Mouse (Mus musculus) hindlimb bud, embryonic 11.5 days (tissue): ENCODE measurements around the gene Tssc4.

ENCODE experiments used
- DNase-seq: peaks from one replicate; pipeline ENCODE4 v3.0.0-alpha.2; 2012; ENCODE audit warnings: low read depth, low spot score; ENCODE audit errors: extremely low spot score

The Tssc4 gene

DNA sequence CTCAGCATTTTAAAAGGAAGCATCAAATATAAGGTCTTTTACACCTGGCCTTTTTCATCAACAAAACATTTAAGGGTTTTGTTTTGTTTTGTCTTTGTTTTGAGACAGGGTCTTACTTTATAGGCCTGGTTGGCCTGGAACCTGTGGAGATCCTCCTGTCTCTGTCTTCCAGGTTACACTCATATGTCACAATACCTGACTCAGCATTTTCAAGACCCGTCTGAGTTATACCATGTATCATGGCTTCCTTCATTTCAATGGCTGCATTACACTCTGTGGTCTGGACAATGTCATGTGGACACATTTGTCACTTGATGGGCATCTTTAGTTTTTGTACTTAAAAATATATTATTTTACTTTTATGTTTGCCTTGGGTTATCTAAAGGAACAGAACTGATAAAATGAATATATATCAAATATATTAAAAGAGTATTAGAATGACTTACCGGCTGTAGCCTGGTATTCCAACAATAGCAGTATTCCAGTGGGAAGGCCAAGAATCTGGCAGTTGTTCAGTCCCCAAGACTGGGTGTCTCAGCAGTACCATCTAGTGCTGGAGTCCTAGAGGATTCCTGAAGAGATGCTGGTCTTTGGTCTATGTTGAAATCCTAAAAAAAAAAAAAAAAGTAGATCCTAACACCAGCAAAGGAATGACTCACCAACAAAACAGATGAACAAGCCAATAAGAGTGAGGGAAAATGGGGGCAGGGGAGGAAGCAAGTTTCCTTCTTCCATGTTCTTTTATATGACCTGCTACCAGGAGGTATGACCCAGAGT, 24.8 kb upstream of the Tssc4 start:
- DNase-seq = no peak

DNA sequence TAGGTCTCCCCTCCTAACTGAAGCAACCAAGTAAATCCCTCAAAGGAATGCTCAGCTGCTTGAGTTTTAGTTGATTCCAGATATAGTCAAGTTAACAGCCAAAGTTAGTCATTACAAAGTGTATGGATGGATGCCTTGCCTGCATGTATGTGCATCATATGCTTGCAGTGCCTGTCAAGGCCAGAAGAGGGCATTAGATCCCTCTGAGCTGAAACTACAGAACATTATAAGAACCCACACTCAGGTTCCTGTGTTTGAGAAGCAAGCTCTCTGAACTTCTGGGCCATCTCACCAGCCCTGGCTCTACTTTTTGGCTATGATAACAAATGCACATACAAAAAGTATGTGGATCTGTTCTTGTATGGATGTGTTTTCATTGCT, 24.2 kb upstream of the Tssc4 start:
- no peak for DNase-seq

GRCm38 (mm10) chr7:143046358-143046757, 22.7 kb upstream of the Tssc4 start:
- no peak for DNase-seq

DNA sequence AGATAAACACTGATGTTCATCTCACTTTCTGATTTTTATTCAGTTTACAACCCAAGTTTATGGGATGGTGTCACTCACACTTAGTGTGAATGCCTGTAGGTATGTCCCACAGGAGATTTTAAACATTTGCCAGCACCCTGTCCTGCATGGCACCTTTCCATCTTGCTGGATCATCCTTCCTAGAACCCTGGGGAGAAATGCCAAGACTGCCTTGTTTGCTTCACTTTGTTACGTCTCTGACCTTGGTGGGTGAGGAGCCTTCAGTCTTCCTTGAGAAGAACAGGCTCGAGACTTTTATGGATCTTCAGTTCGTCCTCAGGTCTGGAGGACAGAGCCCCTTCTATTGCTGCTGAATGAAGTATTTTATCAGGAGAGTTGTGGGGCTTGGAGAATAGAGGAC, 19.7 kb upstream of the Tssc4 start:
- DNase-seq = no peak

GRCm38 (mm10) chr7:143049841-143050816, 18.9 kb upstream of the Tssc4 start:
- no peak for DNase-seq

DNA sequence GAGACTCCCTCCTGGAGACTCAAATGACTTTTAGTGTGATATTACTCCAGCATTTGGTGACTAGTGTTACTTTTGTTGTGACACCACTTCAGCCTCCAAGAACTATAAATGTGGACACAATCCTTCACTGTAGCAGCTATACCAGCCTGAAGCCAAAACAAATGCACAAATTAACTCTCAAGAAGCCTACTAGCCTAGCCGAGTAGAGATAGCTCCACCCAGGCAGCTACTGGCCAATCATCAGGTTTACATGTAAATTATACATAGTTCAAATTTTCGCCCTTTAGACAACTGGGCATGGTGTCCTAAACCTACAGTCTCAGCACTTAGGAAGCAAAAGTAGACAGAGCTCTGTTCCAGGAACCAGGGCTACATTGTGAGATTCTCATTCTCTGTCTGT, 17.7 kb upstream of the Tssc4 start:
- no peak for DNase-seq

DNA sequence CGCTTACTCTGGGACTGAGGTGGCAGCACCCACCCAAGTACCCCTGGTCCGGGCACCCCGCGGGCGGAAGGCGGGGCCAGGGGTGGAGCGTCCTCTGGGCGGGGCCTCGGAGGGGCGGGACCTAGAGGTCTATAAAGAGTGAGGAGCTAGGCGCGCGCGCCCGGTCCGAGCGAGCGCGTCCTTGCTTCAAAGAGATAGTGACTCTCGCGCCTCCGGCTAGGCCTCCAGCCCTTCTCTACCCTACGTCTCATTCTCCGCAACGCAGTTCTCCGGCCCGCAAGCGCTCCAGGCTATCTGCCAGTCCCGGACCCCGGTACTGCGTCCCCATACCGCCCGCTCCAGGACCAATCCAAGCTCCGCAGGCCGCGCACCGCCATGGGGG, 16.4 kb upstream of the Tssc4 start, which contains the start of gene Cd81:
TSS of gene Cd81 (plus strand) at position 114 of the 382 bp plus-strand sequence.
- DNase-seq = no peak

- no peak for DNase-seq
Measured at GRCm38 (mm10) chr7:143053008-143053899, 15.8 kb upstream of the Tssc4 start.

DNA sequence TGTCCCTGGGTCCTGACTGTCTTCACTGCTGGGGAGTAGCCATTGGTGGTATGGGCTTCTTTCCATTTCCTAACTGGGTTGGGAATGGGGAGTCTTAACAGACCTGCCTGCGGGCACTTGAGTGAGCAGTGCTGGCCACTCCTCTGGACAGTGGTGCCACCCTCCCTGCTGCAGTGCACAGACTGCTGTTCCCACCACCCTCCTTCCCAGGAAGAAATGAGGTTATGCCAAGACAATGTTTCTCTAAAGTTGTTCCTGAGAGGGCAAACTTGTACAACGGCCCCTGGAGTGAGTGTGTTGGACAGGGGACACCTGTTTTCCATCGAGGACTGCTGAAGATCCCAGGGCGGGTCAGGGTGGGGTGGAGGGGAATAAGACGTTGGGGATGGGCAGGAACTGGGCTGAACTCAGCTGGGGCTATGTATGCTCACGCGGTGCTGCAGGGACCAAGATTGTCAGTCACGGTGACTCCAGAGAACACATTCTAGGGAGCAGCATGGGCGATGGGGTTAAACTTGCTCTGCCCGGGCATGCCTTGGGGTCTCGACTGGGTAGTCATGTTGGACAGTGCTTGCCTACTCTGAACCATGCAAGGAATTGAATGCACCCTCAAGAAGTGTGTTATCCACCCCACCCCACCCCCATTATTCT, 15.0 kb upstream of the Tssc4 start:
- DNase-seq = no peak

- no peak for DNase-seq
Measured at GRCm38 (mm10) chr7:143054612-143054965, 14.5 kb upstream of the Tssc4 start.

GRCm38 (mm10) chr7:143055001-143055400, 14.0 kb upstream of the Tssc4 start:
- no peak for DNase-seq

GRCm38 (mm10) chr7:143055499-143056186, 13.4 kb upstream of the Tssc4 start:
- no peak for DNase-seq

GRCm38 (mm10) chr7:143057023-143057422, 12.0 kb upstream of the Tssc4 start:
- no peak for DNase-seq

DNA sequence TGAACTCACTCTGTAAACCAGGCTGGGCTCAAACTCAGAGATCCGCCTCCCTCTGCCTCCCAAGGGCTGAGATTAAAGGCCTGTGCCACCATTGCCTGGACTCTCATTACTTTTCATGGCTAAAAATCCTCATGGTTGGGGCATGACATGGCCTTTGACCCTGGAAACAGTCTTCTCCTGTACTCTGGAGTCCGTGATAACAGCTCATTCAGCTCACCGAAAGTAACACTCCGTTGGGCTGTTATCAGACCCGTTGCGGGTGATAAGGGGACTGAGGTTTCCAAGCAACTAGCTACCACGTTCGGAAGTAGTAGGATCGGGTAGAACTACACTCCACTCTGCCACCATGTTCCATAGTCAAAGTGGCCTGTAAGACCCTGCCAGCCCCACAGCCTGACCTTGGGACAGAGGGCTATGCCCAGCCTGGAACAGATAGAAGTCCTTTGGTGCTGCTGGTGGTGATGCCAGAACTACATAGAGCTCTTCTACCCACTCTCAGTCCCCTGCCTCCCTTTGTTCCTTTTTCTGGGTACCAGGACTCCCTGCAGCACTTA, 11.3 kb upstream of the Tssc4 start:
- no peak for DNase-seq

GRCm38 (mm10) chr7:143058221-143058697, 10.8 kb upstream of the Tssc4 start:
- no peak for DNase-seq

DNA sequence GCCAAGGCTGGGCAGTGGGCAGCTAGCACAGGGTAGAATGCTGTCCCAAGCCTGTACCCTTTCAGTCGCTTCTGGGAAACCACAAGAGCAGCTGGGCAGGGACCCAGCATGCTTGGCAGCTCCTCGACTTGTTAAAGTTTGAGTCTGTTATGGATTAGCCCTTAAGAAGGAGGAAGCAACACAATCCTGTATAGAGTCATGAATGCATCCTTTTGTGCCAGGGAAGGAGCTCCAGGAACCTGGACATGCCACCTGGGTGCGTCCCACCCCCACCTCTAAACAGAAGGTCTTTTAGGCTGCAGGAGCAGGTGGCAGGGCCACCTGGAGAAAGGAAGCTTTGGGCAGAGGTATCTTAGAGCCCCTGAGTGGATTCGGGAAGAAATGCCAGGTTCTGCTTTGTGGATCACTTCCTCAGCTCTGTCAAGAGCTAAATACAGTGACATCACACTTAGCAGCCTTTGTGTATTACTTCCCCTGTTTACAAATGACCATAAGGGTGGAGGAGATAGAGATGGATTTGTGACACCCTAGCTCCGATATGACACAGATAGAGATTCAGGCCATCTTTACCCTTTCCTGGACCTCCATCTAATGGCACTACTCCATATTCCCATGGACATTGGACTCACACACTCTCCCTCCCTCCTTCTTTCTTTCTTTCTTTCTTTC, 9.7 kb upstream of the Tssc4 start:
- no peak for DNase-seq

GRCm38 (mm10) chr7:143062704-143063103, 6.3 kb upstream of the Tssc4 start:
- no peak for DNase-seq

GRCm38 (mm10) chr7:143064226-143064625, 4.8 kb upstream of the Tssc4 start:
- no peak for DNase-seq

- no peak for DNase-seq
Measured at GRCm38 (mm10) chr7:143065692-143066091, 3.4 kb upstream of the Tssc4 start.
